ENCODE assay signal across 8 mouse cellular contexts in genomic region chr11:69912716-69913530, GRCm38 (mm10). TPM values are rescaled to one million over a fixed set of nuclear protein-coding genes. Genes with fewer than 3 reads are reported as not detected.
DNase-seq lines count a peak whose midpoint lies in the region; ATAC-seq and TF ChIP-seq lines count a peak whose summit lies in the region.

No protein-coding gene starts in this region.

- H3K4me1 ChIP-seq in E14TG2a.4 (replicated peaks; ENCODE audit: low read depth, low read length) = peaks cover 71% of the 10 kb centered on the region
- peaks cover 11% of the 10 kb centered on the region for H3K4me1 ChIP-seq in hindbrain, embryonic 11.5 days (replicated peaks; ENCODE audit: control insufficient read depth, insufficient read depth, low read length)
- H3K4me1 ChIP-seq in lung, postnatal 0 days (ENCODE audit: insufficient read depth, low read depth, low read length) = peaks cover 9% of the 10 kb centered on the region; the same call in 1 of the 2 replicates

- WGBS in hindbrain, embryonic 11.5 days = 78% methylated on average over 15 of the region's 15 CpGs
- WGBS in lung, postnatal 0 days = 52% methylated on average over 15 of the region's 15 CpGs

- peak overlapping the region; percentile 94 for H3K9ac ChIP-seq in hindbrain, embryonic 11.5 days (ENCODE audit: low read depth, low read length)
- H3K9ac ChIP-seq in lung, postnatal 0 days (replicated peaks; ENCODE audit: low read depth) = no peak overlapping the region

- H3K4me2 ChIP-seq in hindbrain, embryonic 11.5 days (replicated peaks; ENCODE audit: low read depth, low read length) = peak overlapping the region; percentile 92
- H3K4me2 ChIP-seq in lung, postnatal 0 days (replicated peaks; ENCODE audit: low read depth, low read length) = peak overlapping the region; percentile 98

- H3K9me3 ChIP-seq in E14TG2a.4 (ENCODE audit: low read length) = no peaks in the 10 kb centered on the region
- H3K9me3 ChIP-seq in hindbrain, embryonic 11.5 days (ENCODE audit: control insufficient read depth, low read length) = no peaks in the 10 kb centered on the region
- no peaks in the 10 kb centered on the region for H3K9me3 ChIP-seq in lung, postnatal 0 days (ENCODE audit: low read length)

- no peak for ATAC-seq in hindbrain, embryonic 11.5 days (ENCODE audit: low FRiP score)
- ATAC-seq in lung, postnatal 0 days = peak; percentile 83

- H3K27ac ChIP-seq in gastrocnemius, adult 2 months = peak overlapping the region; percentile 98
- H3K27ac ChIP-seq in hindbrain, embryonic 11.5 days (ENCODE audit: low read depth, low read length) = 0 out of 2 replicates have a peak overlapping the region, but pooled peaks have one; percentile 36
- H3K27ac ChIP-seq in lung, postnatal 0 days (ENCODE audit: low read length) = peak overlapping the region; percentile 86

- H3K36me3 ChIP-seq in E14TG2a.4 (ENCODE audit: insufficient read depth, low read length) = peaks cover 91% of the 10 kb centered on the region
- peaks cover 37% of the 10 kb centered on the region for H3K36me3 ChIP-seq in hindbrain, embryonic 11.5 days (ENCODE audit: control insufficient read depth, insufficient read depth, low read length)
- H3K36me3 ChIP-seq in lung, postnatal 0 days (ENCODE audit: insufficient read depth, low read length) = peaks cover 55% of the 10 kb centered on the region

- no peak for DNase-seq in gastrocnemius, adult 2 months
- DNase-seq in gastrocnemius, postnatal 36 days = no peak
- no peak for DNase-seq in hindbrain, embryonic 11.5 days (ENCODE audit: low spot score)
- peak; percentile 87 for DNase-seq in lung, postnatal 0 days (ENCODE audit: low spot score)
- no peak for DNase-seq in adrenal gland, postnatal 25 days
- DNase-seq in layer of hippocampus, postnatal 25 days (ENCODE audit: extremely low spot score in 1 of 2, low spot score in 1 of 2) = no peak
- DNase-seq in urinary bladder, adult 2 months (ENCODE audit: low spot score) = no peak

- TF ChIP-seq CTCF in gastrocnemius, adult 2 months (IDR thresholded peaks at IDR 0.05) = no peak
- TF ChIP-seq CTCF in E14TG2a.4 (conservative IDR thresholded peaks at IDR 0.05; ENCODE audit: low read length) = no peak
- no peak for TF ChIP-seq CTCF in lung, postnatal 0 days (IDR thresholded peaks at IDR 0.05)

- TF ChIP-seq EP300 in lung, postnatal 0 days (IDR thresholded peaks at IDR 0.05) = 0 out of 2 replicates have a peak, but pooled peaks have one; percentile 62

- H3K4me3 ChIP-seq in gastrocnemius, adult 2 months = peak overlapping the region; percentile 84
- H3K4me3 ChIP-seq in E14TG2a.4 (replicated peaks; ENCODE audit: low read length) = peak overlapping the region; percentile 90
- peak overlapping the region; percentile 91 for H3K4me3 ChIP-seq in hindbrain, embryonic 11.5 days (ENCODE audit: low read depth, low read length)
- H3K4me3 ChIP-seq in lung, postnatal 0 days (ENCODE audit: low read depth, low read length) = no peak overlapping the region; the same call in 1 of the 2 replicates

- intact Hi-C loops in gastrocnemius, adult 2 months (cut with DNase I) = loop anchor here (10.0 kb wide), 1 partner anchor 808 kb away; no protein-coding TSS in a partner anchor
- intact Hi-C loops in gastrocnemius, postnatal 36 days (cut with DNase I) = no loop called here

- H3K27me3 ChIP-seq in E14TG2a.4 (ENCODE audit: insufficient read depth, low read length) = no peaks in the 10 kb centered on the region
- no peaks in the 10 kb centered on the region for H3K27me3 ChIP-seq in hindbrain, embryonic 11.5 days (ENCODE audit: control insufficient read depth, insufficient read depth, low read length)
- H3K27me3 ChIP-seq in lung, postnatal 0 days (replicated peaks; ENCODE audit: insufficient read depth, low read length) = no peaks in the 10 kb centered on the region

RNA-seq across cellular contexts. Expression of gene Gps2, which starts 0.8 kb away (rescaled TPM):
- total RNA-seq in gastrocnemius, adult 2 months (2021) = 10 to 100 TPM; 47.1 to 49.6 TPM
- total RNA-seq in gastrocnemius, postnatal 36 days (2021) = 10 to 100 TPM; 33.9 to 42.5 TPM
- 84.3 and 89.0 TPM in 2 replicates for polyA plus RNA-seq in hindbrain, embryonic 11.5 days (2014; fragmentation: Nextera tagmentation; extraction: Ambion mirVana)
- 53.0 and 59.1 TPM in 2 replicates for polyA plus RNA-seq in lung, postnatal 0 days (2015; fragmentation: Nextera tagmentation; extraction: Ambion mirVana)
- total RNA-seq in adrenal gland, postnatal 25 days (2021) = 62.5 and 70.2 TPM in 2 replicates
- total RNA-seq in layer of hippocampus, postnatal 25 days (2021) = 10 to 100 TPM; 26.8 to 32.6 TPM
- 56.3 and 63.2 TPM in 2 replicates for polyA plus RNA-seq in urinary bladder, adult 2 months (2012; rRNA removed)

RNA-seq across cellular contexts. Expression of gene Eif5a, which starts 8.8 kb away (rescaled TPM):
- total RNA-seq in gastrocnemius, adult 2 months (2021) = 100 to 1,000 TPM; 413 to 433 TPM
- 100 to 1,000 TPM; 402 to 432 TPM for total RNA-seq in gastrocnemius, postnatal 36 days (2021)
- 1,842 and 1,860 TPM in 2 replicates for polyA plus RNA-seq in hindbrain, embryonic 11.5 days (2014; fragmentation: Nextera tagmentation; extraction: Ambion mirVana)
- 758 and 815 TPM in 2 replicates for polyA plus RNA-seq in lung, postnatal 0 days (2015; fragmentation: Nextera tagmentation; extraction: Ambion mirVana)
- total RNA-seq in adrenal gland, postnatal 25 days (2021) = 542 and 558 TPM in 2 replicates
- total RNA-seq in layer of hippocampus, postnatal 25 days (2021) = 100 to 1,000 TPM; 426 to 481 TPM
- 565 and 624 TPM in 2 replicates for polyA plus RNA-seq in urinary bladder, adult 2 months (2012; rRNA removed)

RNA-seq across cellular contexts. Expression of gene Neurl4, which starts 12.1 kb away (rescaled TPM):
- 10 to 100 TPM; 25.2 to 33.5 TPM for total RNA-seq in gastrocnemius, adult 2 months (2021)
- 10 to 100 TPM; 22.9 to 23.1 TPM for total RNA-seq in gastrocnemius, postnatal 36 days (2021)
- polyA plus RNA-seq in hindbrain, embryonic 11.5 days (2014; fragmentation: Nextera tagmentation; extraction: Ambion mirVana) = 15.0 and 20.6 TPM in 2 replicates
- 3.8 and 3.9 TPM in 2 replicates for polyA plus RNA-seq in lung, postnatal 0 days (2015; fragmentation: Nextera tagmentation; extraction: Ambion mirVana)
- total RNA-seq in adrenal gland, postnatal 25 days (2021) = 52.4 and 55.5 TPM in 2 replicates
- total RNA-seq in layer of hippocampus, postnatal 25 days (2021) = 100 to 1,000 TPM; 108 to 109 TPM
- 43.4 and 47.8 TPM in 2 replicates for polyA plus RNA-seq in urinary bladder, adult 2 months (2012; rRNA removed)

RNA-seq across cellular contexts. Expression of gene 2810408A11Rik, which starts 12.1 kb away (rescaled TPM):
- total RNA-seq in gastrocnemius, adult 2 months (2021) = under 1 TPM in 1 of 2 experiments, not detected in 1; 0.33 TPM
- under 1 TPM in 1 of 2 experiments, not detected in 1; 0.59 TPM for total RNA-seq in gastrocnemius, postnatal 36 days (2021)
- polyA plus RNA-seq in hindbrain, embryonic 11.5 days (2014; fragmentation: Nextera tagmentation; extraction: Ambion mirVana) = 14.5 and 14.7 TPM in 2 replicates
- 6.4 and 7.0 TPM in 2 replicates for polyA plus RNA-seq in lung, postnatal 0 days (2015; fragmentation: Nextera tagmentation; extraction: Ambion mirVana)
- total RNA-seq in adrenal gland, postnatal 25 days (2021) = 1.2 and 2.6 TPM in 2 replicates
- 1 to 10 TPM in 1 of 2 experiments, under 1 TPM in 1; 0.62 to 1.8 TPM for total RNA-seq in layer of hippocampus, postnatal 25 days (2021)
- 1.1 and 1.3 TPM in 2 replicates for polyA plus RNA-seq in urinary bladder, adult 2 months (2012; rRNA removed)

RNA-seq across cellular contexts. Expression of gene Acap1, which starts 17.6 kb away (rescaled TPM):
- total RNA-seq in gastrocnemius, adult 2 months (2021) = under 1 TPM in 1 of 2 experiments, not detected in 1; 0.08 TPM
- 1 to 10 TPM in 1 of 2 experiments, under 1 TPM in 1; 0.27 to 1.1 TPM for total RNA-seq in gastrocnemius, postnatal 36 days (2021)
- polyA plus RNA-seq in hindbrain, embryonic 11.5 days (2014; fragmentation: Nextera tagmentation; extraction: Ambion mirVana) = 0.45 and 1.4 TPM in 2 replicates
- polyA plus RNA-seq in lung, postnatal 0 days (2015; fragmentation: Nextera tagmentation; extraction: Ambion mirVana) = 1.5 and 1.7 TPM in 2 replicates
- total RNA-seq in adrenal gland, postnatal 25 days (2021) = 0.30 TPM in 1 of 2 replicates, not detected in the other
- under 1 TPM; 0.12 to 0.19 TPM for total RNA-seq in layer of hippocampus, postnatal 25 days (2021)
- polyA plus RNA-seq in urinary bladder, adult 2 months (2012; rRNA removed) = 2.0 and 2.5 TPM in 2 replicates

Comparison
In these comparisons a context has a peak if more than half of its experiments do, and no peak if none do; other contexts are left out.
1. H3K27ac ChIP-seq: peak in every context shown above with its lines; median percentile 98 in gastrocnemius, adult 2 months; 86 in lung, postnatal 0 days; 36 in hindbrain, embryonic 11.5 days.